Mouse (Mus musculus) Patski (cell line): Measurements from ENCODE around the gene Map2k7. TPM values are rescaled to one million over a fixed set of nuclear protein-coding genes. Genes with fewer than 3 reads are reported as not detected.

ENCODE experiments used
- ATAC-seq: fragments of 100-300 bp; one replicate; pipeline ENCODE4 v1.8.0; 2021
- CTCF ChIA-PET: fragments of 350-600 bp; sonication (Branson Sonifier 250); formaldehyde crosslinking; loops from one replicate; lab custom pipeline; 2022; ENCODE audit warnings: inconsistent platforms; lab: Charles Lee
- POLR2A ChIA-PET: fragments of 350-600 bp; sonication (Branson Sonifier 250); formaldehyde crosslinking; loops from one replicate; lab custom pipeline; 2022; ENCODE audit warnings: antibody characterized with exemption, inconsistent platforms; lab: Charles Lee
- DNase-seq: peaks from one replicate; pipeline ENCODE4 v3.0.0-alpha.2; 2011; ENCODE audit warnings: low read depth, low spot score
- H3K27me3 ChIP-seq: fragments of 371-371 bp; one replicate; pipeline ENCODE4 v1.5.1; 2021
- CTCF ChIP-seq: fragments of 100-300 bp; IDR thresholded peaks from one replicate; pipeline ENCODE4 v1.5.1; 2021
- in situ Hi-C: fragments of 300-500 bp; cut with MboI; formaldehyde crosslinking; loops from 3 replicates; pipeline ENCODE4 v1.11.1; 2018; ENCODE audit warnings: low pct_unique_long_range_greater_than_20kb, mixed read lengths
- polyA plus RNA-seq: library from polyadenylated mRNA; unstranded; gene quantifications from one replicate; pipeline ENCODE4 v1.2.3, GENCODE M21; 2021

Gene Map2k7
- polyA plus RNA-seq, 1 experiment from 2014 or later: 63.2 TPM

DNA sequence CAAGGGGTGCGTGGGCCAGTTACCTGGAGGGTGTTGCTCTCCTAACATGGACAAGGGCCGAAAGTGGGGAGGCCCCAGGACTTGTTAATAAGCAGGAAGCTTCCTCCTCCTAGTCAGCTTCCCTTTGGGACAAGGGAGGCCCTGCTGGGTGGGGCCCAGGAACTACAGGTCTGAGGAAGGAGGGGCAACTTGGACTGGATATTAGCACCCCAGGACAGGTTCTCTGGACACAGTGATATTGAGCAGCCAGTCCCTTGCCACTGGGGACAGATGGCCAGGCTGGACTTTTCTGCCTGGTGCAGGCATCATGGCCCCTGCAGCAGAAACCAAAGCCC is 31.6 kb upstream of the Map2k7 start:
- ATAC-seq (no peak), DNase-seq (no peak)
- in situ Hi-C loops: no loop called here
- no peaks in the 10 kb centered on the region for H3K27me3 ChIP-seq
- POLR2A ChIA-PET: no interaction called here
- TF ChIP-seq CTCF: no peak
- CTCF ChIA-PET: no interaction called here

DNA sequence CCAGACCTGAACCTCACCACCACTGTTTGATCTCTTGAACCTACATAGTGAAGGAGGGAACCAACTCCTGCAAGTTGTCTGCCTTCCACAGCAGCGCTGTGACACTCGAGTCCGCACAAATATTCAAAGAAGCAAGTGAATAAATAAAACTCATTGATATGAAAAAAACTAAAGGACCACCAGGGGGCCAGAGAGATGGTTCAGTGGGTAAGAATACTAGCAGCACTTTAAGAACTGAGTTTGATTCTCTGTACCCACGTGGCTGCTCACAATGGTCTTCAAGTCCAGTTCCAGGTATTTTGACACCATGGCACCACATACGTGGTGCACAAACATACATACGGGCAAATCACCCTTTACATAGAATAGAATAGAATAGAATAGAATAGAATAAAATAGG is 27.4 kb upstream of the Map2k7 start:
- ChIA-PET CTCF (no interaction called here), POLR2A (no interaction called here)
- no peaks in the 10 kb centered on the region for H3K27me3 ChIP-seq
- DNase-seq (no peak), ATAC-seq (no peak)
- in situ Hi-C loops: no loop called here
- TF ChIP-seq CTCF: no peak

DNA sequence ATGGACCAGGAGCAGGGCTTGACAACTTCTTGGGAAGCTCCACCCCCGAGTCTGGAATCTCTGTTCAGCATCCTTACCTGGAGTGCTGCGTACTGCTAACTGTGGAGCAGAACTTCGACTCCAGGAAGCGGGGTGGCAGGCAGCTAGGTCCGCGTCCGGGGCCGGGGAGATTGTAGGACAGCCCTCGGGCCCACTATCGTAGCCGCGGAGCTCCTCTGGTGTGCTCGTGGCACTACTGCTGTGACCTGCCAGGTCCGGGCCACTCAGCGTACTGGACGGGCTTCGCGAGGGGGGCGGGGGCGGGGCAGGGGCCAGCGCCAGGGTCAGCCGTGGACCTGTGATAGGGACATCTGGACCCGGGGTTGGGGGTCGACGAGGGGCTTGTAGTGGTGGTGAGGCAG is 25.7 kb upstream of the Map2k7 start:
- CTCF ChIA-PET: interaction anchor here (1.0 to 1.7 kb wide), 2 partner anchors 19 to 32 kb away, joined by 3 to 5 read pairs; no protein-coding TSS in a partner anchor
- no peak for TF ChIP-seq CTCF
- in situ Hi-C loops: no loop called here
- ATAC-seq (peak; percentile 23), DNase-seq (no peak)
- H3K27me3 ChIP-seq: peaks cover 7% of the 10 kb centered on the region
- POLR2A ChIA-PET: no interaction called here

DNA sequence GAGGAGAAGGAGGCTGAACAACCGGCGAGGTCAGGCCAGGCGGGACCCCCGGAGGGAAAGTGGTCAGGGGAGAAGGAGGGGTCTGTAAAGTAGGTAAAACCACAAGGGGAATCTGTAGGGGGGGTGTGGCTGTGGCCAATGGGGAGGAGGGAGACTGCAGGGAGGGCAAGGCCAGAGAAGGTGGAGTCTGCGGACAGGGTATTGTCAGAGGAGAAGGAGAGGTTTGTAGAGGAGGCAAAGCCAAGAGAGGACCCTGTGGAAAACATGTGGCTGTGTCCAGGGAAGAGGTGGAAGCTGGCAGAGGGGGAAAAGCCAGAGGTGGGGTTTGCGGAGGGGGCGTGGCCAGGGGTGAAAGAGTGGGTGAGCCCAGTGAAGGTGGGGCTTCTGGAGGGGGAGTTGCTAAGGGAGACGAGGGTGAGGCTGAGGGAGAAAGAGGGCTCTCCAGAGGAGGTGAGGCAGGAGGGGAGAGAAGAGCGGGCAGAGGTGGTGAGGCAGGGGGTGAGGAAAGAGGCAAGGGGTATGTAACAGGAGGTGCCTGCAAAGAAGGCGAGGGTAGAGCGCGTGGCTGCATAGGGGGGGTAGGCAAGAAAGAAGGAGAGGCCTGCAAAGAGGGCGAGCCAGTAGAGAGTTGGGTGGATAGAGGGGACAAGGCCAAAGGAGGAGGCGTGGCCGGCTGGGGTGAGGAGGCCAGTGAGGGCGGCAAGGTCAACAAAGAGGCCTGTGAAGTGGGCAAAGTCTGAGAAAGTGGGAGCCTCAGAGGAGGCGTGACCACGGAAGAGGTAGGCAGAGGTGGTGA is 25.1 kb upstream of the Map2k7 start:
- ATAC-seq (no peak), DNase-seq (no peak)
- POLR2A ChIA-PET: no interaction called here
- no peak for TF ChIP-seq CTCF
- peaks cover 7% of the 10 kb centered on the region for H3K27me3 ChIP-seq
- in situ Hi-C loops: no loop called here
- CTCF ChIA-PET: interaction anchor here (1.0 to 1.7 kb wide), 2 partner anchors 20 to 31 kb away, joined by 3 to 5 read pairs; no protein-coding TSS in a partner anchor

DNA sequence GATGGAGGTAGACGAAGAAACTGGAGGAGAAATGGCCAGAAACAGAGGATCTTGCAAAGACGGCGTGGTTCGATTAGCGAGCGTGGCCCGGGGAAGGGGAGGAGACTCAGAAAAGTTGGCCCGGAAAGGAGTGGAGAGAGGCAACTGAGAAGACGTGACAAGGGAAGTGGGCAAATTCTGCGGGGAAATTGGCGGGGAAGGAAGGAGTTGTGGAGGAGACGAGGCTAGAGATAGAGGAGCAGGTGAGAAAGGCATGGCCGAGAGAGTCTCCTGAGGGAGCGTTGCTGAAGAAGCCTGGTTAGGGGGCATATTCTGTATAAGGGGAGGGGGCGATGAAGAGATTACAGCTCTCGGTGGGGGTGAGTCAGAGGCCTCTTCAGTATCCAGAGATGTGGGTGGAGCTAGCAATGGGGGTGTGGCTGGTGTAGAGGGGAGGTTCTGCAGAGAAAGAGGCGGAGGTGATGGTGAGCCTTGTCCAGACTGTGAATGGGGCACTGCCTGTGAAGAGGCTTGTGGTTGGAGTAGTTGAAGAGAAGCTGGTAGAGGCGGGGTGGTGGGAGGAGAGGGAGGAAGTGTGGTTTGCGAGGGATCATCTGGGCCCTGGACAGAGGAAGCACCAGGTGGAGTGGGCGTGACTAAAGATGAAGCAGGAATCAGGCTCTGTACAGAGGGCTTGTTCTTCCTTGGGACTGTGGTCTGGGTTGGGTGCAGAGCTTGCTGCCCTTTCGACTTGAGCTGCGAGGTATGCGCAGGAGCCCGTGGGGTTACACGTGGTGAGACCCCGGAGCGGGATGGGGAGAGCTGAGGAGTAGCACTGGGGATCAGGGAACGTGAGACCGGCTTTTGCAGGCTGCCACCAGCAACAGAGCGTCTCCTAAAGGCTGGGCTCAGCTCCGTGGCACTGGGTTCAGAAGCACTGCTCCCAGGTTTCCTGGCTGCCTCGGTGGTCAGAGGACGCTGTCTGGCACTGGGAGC is 24.2 kb upstream of the Map2k7 start:
- peaks cover 7% of the 10 kb centered on the region for H3K27me3 ChIP-seq
- POLR2A ChIA-PET: interaction anchor here (1.0 kb wide), 1 partner anchor 304 kb away, joined by 8 read pairs; no protein-coding TSS in a partner anchor

DNA sequence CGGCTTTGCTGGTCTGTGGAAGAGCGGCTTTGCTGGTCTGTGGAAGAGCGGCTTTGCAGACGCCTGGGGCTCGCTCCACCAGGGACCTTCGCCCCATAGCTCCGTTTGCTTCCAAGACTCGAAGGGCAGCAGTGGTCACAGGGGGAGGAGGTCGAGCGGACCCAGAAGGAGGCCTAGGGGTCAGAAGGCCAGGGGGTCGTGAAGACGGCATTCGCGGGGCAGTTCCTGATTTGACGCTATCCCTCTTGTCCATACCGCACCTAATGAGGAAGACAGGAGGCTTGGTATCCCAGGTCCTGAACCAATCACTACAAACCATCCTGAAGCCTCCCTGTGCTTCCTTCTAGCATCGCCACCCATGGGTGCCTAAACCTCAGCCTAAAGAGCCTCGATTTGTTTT is 22.2 kb upstream of the Map2k7 start:
- TF ChIP-seq CTCF: no peak
- ChIA-PET POLR2A (no interaction called here), CTCF (interaction anchor here (1.3 to 2.6 kb wide), 2 partner anchors 11 to 14 kb away, joined by 4 to 7 read pairs; partner anchors contain the start of gene Lrrc8e)
- DNase-seq (no peak), ATAC-seq (no peak)
- in situ Hi-C loops: no loop called here
- peaks cover 7% of the 10 kb centered on the region for H3K27me3 ChIP-seq

More for the DNA sequence above, 24.2 kb upstream of the Map2k7 start:
- no peak for TF ChIP-seq CTCF
- DNase-seq (no peak), ATAC-seq (no peak)
- CTCF ChIA-PET: interaction anchor here (0.7 to 2.6 kb wide), 3 partner anchors 13 to 21 kb away, joined by 3 to 7 read pairs (median 3); partner anchors contain the start of gene Lrrc8e
- in situ Hi-C loops: no loop called here

DNA sequence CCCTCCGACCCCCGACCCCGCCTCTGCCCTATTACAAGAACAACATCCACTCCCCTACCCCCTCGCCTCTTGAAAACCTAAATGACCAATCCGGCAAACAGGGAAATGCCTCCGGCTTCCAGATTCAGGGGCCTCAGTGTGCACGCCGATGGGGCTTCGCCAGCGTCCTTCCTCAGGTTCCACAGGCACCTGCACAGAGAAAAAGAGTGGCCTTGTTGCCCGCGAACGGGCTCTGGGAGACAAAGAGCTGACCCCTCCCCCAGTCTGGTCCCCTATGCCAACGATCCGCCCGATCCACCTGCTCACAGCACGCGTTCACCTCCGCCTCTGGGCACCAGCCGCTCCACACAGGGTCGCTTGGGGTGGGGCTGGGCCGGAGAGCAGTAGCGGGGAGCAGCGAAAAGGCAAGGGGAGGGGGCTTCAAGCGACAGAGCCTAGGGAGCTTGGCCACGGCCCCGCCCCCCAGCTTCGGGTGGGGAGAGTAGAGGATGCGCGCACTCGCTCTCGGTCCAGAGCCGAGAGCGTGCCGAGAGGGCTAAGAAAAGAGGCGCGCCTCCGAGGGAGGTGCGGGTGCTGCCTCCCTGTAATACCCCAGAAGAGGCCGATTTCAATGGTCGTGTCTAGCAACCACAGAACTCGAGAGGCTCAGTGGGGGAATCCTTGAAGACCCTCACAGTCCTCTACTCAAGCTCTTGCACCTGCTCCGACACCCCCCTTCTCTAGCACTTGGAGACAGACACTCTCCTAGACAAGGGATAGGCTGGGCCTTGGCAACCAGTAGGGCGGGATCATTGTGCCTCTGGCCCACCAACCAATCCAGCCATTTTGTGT is 21.5 kb upstream of the Map2k7 start, which contains the start of gene Prr36:
TSS of gene Prr36 (minus strand) at position 669 of the 831 bp plus-strand sequence.
- POLR2A ChIA-PET: no interaction called here
- in situ Hi-C loops: no loop called here
- ATAC-seq: no peak
- TF ChIP-seq CTCF: no peak
- H3K27me3 ChIP-seq: peaks cover 7% of the 10 kb centered on the region
- DNase-seq: no peak
- CTCF ChIA-PET: interaction anchor here (2.6 kb wide), 1 partner anchor 10 kb away, joined by 7 read pairs; the partner anchor contains the start of gene Lrrc8e

DNA sequence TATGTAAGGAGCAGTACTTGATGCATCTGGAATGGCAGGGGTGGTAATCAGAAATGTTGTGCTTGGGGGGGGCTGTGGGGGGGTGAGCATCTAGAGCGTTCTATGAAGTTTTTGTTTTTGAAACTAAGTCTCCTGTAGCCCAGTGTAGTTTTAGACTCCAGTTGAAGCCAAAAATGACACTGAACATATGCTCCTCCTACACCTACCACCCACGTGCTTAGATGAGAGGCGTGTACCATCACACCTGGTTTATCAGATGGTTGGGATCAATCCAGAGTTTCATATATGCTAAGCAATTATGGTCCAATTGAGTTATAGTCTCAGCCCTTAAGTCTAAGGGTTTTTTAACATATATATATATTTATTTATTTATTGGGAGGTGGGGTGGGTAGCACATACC is 18.9 kb upstream of the Map2k7 start:
- ChIA-PET CTCF (no interaction called here), POLR2A (no interaction called here)
- in situ Hi-C loops: no loop called here

DNA sequence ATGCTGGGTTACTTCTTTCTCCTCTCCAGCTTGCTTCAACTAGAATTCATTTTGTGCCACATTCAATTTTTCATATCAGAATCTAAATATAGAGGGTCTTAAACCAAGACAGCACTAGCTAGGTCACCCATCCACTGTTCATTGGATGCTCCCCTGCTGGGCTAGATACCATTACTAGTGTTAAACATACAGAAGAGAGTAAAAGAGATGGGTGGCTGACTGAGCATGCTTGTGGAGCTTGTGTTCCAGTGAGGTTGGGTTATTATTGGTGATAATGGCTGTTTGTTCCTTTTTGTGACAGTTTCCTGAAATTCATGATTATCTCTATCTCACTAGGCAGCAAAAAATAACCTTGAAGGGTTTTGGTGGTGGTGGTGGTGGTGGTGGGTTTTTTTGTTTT is 16.5 kb upstream of the Map2k7 start:
- H3K27me3 ChIP-seq: peaks cover 21% of the 10 kb centered on the region
- TF ChIP-seq CTCF: no peak
- in situ Hi-C loops: no loop called here
- POLR2A ChIA-PET: no interaction called here
- CTCF ChIA-PET: no interaction called here
- no peak for ATAC-seq
- DNase-seq: no peak

More for the DNA sequence above, 18.9 kb upstream of the Map2k7 start:
- DNase-seq: no peak
- TF ChIP-seq CTCF: no peak
- ATAC-seq: no peak
- peaks cover 17% of the 10 kb centered on the region for H3K27me3 ChIP-seq
